Mouse (Mus musculus) kidney, embryonic 16.5 days (tissue): ENCODE results near the gene C2cd4c. TPM values are rescaled to one million over a fixed set of nuclear protein-coding genes. Genes with fewer than 3 reads are reported as not detected.

Experiments used
- ATAC-seq: fragments of 200-750 bp; cut with Nextera tagmentation; 2 replicates; pipeline ENCODE4 v1.8.0; 2017; ENCODE audit warnings: moderate TSS enrichment; ENCODE audit not compliant: low FRiP score, low TSS enrichment
- H3K27ac ChIP-seq: fragments of 300-500 bp; sonication (generic); 2 replicates; pipeline ENCODE4 v1.5.1; 2014; ENCODE audit warnings: low read length
- H3K27me3 ChIP-seq: fragments of 300-500 bp; sonication (generic); 2 replicates; pipeline ENCODE4 v1.6.1; 2014; ENCODE audit warnings: low read length, control low read depth, mixed read lengths; ENCODE audit not compliant: insufficient read depth
- H3K36me3 ChIP-seq: fragments of 300-500 bp; sonication (generic); 2 replicates; pipeline ENCODE4 v1.6.1; 2014; ENCODE audit warnings: low read length, control low read depth, mixed read lengths; ENCODE audit not compliant: insufficient read depth
- H3K4me1 ChIP-seq: fragments of 300-500 bp; sonication (generic); 2 replicates; pipeline ENCODE4 v1.6.1; 2014; ENCODE audit warnings: low read length, control low read depth, mixed read lengths; ENCODE audit not compliant: insufficient read depth
- H3K4me2 ChIP-seq: fragments of 300-500 bp; sonication (generic); replicated peaks from 2 replicates; pipeline ENCODE4 v1.6.1; 2014; ENCODE audit warnings: low read depth, low read length
- H3K4me3 ChIP-seq: fragments of 300-500 bp; sonication (generic); 2 replicates; pipeline ENCODE4 v1.5.1; 2014; ENCODE audit warnings: mild to moderate bottlenecking, low read length
- H3K9ac ChIP-seq: fragments of 300-500 bp; sonication (generic); replicated peaks from 2 replicates; pipeline ENCODE4 v1.6.1; 2014; ENCODE audit warnings: low read length
- H3K9me3 ChIP-seq: fragments of 300-500 bp; sonication (generic); 2 replicates; pipeline ENCODE4 v1.6.1; 2016; ENCODE audit warnings: low read length, control low read depth
- WGBS: fragments of 180-500 bp; shearing (Covaris S2); extraction: QIAGEN DNeasy Blood & Tissue Kit; methylation state at CpG from one replicate; pipeline ENCODE4 v1.1.7; 2014; 5-methylcytosine and 5-hydroxymethylcytosine counted together
- polyA plus RNA-seq: library from polyadenylated mRNA; unstranded; fragments of >200 nt; fragmentation: Nextera tagmentation; extraction: Ambion mirVana; gene quantifications from 2 replicates; pipeline ENCODE4 v1.2.1, GENCODE M21; 2015

Gene C2cd4c
- polyA plus RNA-seq, 1 experiment from 2014 or later: 0.04 TPM

DNA sequence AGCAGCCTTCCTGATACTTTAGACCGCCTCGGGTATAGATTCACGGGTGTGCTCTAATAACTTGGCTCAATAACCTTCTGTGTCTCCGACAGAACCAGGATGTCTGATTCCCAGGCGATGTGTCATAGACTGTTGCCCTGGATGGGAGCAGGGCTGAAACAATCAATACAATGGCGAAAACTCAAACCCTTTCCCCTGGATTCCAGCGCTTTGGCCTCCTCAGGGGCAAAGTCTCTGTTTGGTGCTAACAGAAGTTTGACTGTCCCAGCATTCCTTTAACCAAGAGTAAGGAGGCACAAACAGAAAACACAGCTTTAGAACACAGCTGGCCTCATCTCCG lies 18.3 kb downstream of the C2cd4c start:
- ATAC-seq: no peak
- no peak overlapping the region for H3K27ac ChIP-seq
- H3K27me3 ChIP-seq: no peaks in the 10 kb centered on the region; the same call in 1 of the 2 replicates
- H3K9ac ChIP-seq: no peak overlapping the region
- no peaks in the 10 kb centered on the region for H3K36me3 ChIP-seq
- no peak overlapping the region for H3K4me2 ChIP-seq
- H3K9me3 ChIP-seq: no peaks in the 10 kb centered on the region
- no peak overlapping the region for H3K4me3 ChIP-seq
- no peaks in the 10 kb centered on the region for H3K4me1 ChIP-seq
- 54% methylated on average over 8 of the region's 8 CpGs for WGBS

DNA sequence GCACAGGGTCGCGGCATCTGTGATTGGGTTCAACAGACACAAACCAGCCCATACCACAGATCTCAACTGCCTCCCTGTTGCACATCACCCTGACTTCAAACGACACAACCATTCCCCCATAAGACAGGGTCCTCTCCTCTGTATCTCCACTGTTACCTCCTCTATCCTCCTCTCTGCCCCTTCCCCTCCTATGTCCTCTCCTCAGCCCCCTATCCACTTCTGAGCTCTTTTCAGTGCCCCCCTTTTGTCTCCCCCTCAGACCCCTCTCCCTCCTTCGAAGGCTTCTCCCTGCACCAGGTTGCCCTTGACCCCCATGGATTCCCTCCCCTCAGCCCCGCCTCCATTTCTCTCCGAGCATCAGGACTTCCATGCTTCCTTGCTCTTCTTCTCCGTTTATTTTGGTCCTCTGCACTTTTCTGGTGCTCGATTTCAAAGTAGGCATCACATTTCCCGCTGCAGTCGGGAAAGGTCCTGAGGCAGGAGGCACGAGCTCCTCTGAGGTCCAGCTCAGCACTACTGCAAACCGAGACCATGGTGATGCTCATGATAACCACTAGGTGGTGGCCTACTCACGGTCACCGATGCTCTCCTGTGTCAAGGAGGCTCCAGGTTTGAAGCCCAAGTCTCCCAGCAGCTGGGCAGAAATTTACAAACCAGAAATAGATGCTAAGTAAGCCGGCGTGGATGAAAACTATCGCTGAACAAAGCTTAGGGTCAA lies 18.8 kb downstream of the C2cd4c start:
- WGBS: 15% methylated on average over 17 of the region's 17 CpGs
- H3K36me3 ChIP-seq: no peaks in the 10 kb centered on the region
- H3K4me1 ChIP-seq: no peaks in the 10 kb centered on the region
- ATAC-seq: peak; percentile 91; the same call in 1 of the 2 replicates
- H3K9ac ChIP-seq: no peak overlapping the region
- H3K9me3 ChIP-seq: no peaks in the 10 kb centered on the region
- no peak overlapping the region for H3K4me2 ChIP-seq
- no peaks in the 10 kb centered on the region; the same call in 1 of the 2 replicates for H3K27me3 ChIP-seq
- H3K4me3 ChIP-seq: no peak overlapping the region
- no peak overlapping the region for H3K27ac ChIP-seq

DNA sequence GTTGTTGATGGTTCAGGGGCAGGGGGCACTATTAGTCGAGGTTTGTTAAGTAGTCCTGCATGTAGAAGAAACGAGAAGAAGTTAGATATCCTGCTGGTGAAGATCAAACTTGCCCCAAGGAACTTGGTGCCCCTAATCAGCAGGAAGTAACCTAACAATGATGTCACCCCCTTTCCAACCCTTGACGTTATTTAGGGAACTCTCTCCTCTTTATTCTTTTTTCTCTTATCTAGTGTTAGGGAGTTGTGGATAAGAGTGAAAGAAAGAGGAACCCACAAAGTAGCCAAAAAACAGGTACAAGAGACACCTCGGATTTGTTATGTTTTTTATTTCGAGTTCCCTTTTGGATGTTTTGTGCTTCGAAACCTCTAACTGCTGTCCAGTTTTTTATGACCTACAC lies 19.7 kb downstream of the C2cd4c start:
- Histone ChIP-seq H3K4me3 (no peak overlapping the region), H3K9ac (no peak overlapping the region), H3K27ac (no peak overlapping the region), H3K36me3 (no peaks in the 10 kb centered on the region), H3K27me3 (no peaks in the 10 kb centered on the region; the same call in 1 of the 2 replicates), H3K4me1 (no peaks in the 10 kb centered on the region), H3K4me2 (no peak overlapping the region), H3K9me3 (no peaks in the 10 kb centered on the region)
- no peak for ATAC-seq
- 50% methylated on average over 6 of the region's 6 CpGs for WGBS

DNA sequence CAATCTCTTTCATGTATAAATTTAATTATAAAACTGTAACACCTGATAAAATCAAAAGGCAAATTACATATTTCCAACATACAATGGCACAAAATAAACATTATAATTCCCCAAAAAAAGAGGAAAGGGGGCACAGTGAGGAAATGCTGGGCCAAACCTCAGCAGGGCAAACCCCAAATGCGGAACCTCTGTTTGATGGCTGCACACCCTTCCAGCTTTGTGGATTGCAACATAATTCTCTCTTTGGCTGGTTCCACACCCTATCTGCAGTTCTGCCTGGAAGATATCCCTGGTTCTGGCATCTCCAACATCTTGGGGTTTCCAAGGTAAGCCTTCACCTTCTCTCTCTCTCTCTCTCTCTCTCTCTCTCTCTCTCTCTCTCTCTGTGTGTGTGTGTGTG lies 23.1 kb downstream of the C2cd4c start:
- Histone ChIP-seq H3K4me2 (no peak overlapping the region), H3K9ac (no peak overlapping the region), H3K27ac (no peak overlapping the region), H3K27me3 (no peaks in the 10 kb centered on the region), H3K9me3 (no peaks in the 10 kb centered on the region), H3K4me3 (no peak overlapping the region), H3K36me3 (no peaks in the 10 kb centered on the region), H3K4me1 (no peaks in the 10 kb centered on the region)
- no peak for ATAC-seq
- 96% methylated on average over 1 of the region's 1 CpGs for WGBS

DNA sequence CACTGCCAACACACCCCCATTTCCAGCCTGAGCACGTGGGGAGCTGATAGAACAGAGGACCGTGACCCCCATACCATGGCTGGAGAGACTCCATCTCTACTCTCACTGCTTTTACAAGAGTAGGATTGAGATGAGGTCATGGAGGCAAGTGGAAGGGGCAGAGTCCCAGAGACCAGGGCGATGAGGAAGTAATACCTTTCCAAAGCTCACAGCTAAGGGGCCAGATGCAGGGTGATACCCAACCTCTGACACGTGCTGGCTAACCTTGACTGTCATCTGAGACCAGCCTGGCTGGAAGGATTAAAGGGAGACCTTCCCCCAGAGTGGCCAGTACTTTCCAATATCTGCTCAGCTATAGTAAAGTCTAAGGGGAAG lies 26.1 kb downstream of the C2cd4c start:
- WGBS: 65% methylated on average over 4 of the region's 4 CpGs

DNA sequence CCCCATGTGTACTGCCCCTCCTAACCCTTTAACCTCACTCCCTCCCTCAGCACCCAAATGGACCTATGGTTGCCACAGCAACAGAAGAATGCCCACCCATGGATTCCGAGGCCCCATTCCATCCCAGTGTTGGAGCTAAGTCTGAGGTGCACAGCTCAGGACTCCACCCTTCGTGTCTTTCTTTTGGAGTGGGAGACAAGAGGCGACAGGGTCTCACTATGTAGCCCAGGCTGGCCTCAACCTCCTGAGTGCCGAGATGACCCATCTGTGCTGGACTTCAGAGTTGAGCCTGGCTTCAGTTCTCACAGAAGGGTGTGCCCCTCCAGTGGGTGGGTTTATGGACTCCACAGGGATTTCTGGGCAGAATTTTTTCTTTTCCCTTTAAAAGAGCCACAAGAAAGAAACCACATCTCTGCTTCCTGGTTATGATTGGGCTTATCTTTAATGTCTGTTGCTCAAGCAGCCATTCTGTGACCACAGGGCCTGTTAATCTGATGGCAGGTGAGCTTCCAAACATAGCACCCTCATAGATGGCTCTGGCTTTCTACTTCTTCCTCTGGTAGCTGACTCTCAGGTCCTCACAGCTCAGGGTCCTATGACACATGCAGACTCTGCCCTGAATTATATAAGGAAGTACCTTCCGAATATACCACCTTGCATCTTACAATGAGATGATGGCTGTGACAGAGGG lies 26.6 kb downstream of the C2cd4c start, which contains the start of gene Theg:
Theg (minus strand) TSS at position 271 of the 691 bp plus-strand sequence.
- no peaks in the 10 kb centered on the region for H3K4me1 ChIP-seq
- no peak within 1 kb of the TSS for H3K4me3 ChIP-seq
- no peaks in the 10 kb centered on the region for H3K36me3 ChIP-seq
- WGBS: 85% methylated on average over 5 of the region's 5 CpGs
- H3K4me2 ChIP-seq: no peak within 1 kb of the TSS
- no peak within 1 kb of the TSS for H3K9ac ChIP-seq
- no peak for ATAC-seq
- no peak within 1 kb of the TSS for H3K27ac ChIP-seq
- no peaks in the 10 kb centered on the region for H3K27me3 ChIP-seq
- H3K9me3 ChIP-seq: no peaks in the 10 kb centered on the region

More for the DNA sequence above, 26.1 kb downstream of the C2cd4c start:
- H3K27me3 ChIP-seq: no peaks in the 10 kb centered on the region
- no peaks in the 10 kb centered on the region for H3K9me3 ChIP-seq
- no peaks in the 10 kb centered on the region for H3K36me3 ChIP-seq
- no peaks in the 10 kb centered on the region for H3K4me1 ChIP-seq
- no peak overlapping the region for H3K4me3 ChIP-seq
- H3K27ac ChIP-seq: no peak overlapping the region
- no peak overlapping the region for H3K9ac ChIP-seq
- H3K4me2 ChIP-seq: no peak overlapping the region
- no peak for ATAC-seq

DNA sequence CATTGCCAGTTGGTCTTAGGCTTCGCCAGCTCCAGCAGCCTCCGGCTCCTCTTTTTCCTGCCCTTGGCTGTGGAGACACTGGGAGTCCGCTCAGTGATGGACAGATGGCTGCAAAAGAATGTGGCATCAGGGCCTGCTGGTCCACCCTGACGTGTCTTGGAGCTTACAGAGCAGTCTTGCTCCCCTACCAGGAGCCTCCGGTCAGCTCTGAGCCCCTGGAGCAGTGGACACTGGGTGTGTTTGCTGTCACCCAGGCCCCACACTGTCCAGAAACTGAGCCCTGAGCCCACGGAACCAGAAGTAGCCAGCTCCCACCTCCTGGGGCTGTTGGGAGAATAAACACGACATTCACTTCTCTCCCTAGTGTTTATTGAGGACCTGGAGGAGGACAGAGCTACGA lies 27.6 kb downstream of the C2cd4c start:
- 61% methylated on average over 8 of the region's 8 CpGs for WGBS
- no peak overlapping the region for H3K4me3 ChIP-seq
- H3K27ac ChIP-seq: no peak overlapping the region
- no peaks in the 10 kb centered on the region for H3K27me3 ChIP-seq
- no peak overlapping the region for H3K4me2 ChIP-seq
- no peaks in the 10 kb centered on the region for H3K4me1 ChIP-seq
- H3K36me3 ChIP-seq: no peaks in the 10 kb centered on the region
- no peak for ATAC-seq
- no peaks in the 10 kb centered on the region for H3K9me3 ChIP-seq
- no peak overlapping the region for H3K9ac ChIP-seq

DNA sequence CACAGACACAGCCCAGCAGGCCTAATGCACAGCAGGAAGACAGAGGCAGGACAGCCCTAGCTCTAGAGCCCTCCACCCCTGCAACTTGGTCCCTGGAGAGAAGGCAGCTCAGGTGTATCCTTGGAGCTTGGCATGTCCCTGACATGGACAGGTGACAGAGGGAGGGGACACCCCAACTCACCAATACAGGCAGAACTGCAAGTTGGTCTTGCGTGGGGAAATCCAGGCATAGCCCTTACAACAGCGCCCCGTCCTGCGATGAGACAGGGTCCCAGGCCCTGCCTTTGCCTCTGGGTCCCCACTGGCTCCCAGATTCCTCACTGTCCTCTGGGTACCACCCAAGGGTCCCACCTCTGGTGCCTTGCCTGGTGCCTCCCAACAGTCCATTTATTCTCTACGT lies 28.1 kb downstream of the C2cd4c start:
- 82% methylated on average over 5 of the region's 5 CpGs for WGBS
- ATAC-seq: no peak

DNA sequence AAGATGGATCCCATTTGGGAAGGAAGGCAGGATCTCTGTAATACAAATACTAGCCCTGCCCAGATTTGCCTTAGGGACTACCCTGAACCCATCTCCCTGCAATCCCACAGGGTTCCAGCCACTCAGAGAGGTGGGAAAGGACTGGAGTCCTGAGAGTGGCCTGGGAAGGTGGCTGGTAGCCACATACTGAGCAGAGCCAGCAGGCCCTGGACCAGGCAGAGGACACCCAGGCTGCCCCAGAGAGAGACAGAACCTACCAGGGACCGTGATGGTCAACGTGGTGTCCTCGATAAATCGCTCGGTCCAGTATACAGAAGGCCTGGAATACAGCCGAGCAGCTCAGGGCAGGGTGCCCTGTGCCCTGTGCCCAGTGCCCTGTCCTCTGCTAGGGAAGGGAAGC lies 28.7 kb downstream of the C2cd4c start:
- H3K4me3 ChIP-seq: no peak overlapping the region
- no peaks in the 10 kb centered on the region for H3K4me1 ChIP-seq
- no peak overlapping the region for H3K9ac ChIP-seq
- no peaks in the 10 kb centered on the region for H3K9me3 ChIP-seq
- no peaks in the 10 kb centered on the region for H3K27me3 ChIP-seq
- H3K36me3 ChIP-seq: no peaks in the 10 kb centered on the region
- WGBS: 86% methylated on average over 6 of the region's 6 CpGs
- no peak overlapping the region for H3K4me2 ChIP-seq
- ATAC-seq: no peak
- H3K27ac ChIP-seq: no peak overlapping the region

More for the DNA sequence above, 28.1 kb downstream of the C2cd4c start:
- Histone ChIP-seq H3K4me2 (no peak overlapping the region), H3K9ac (no peak overlapping the region), H3K27me3 (no peaks in the 10 kb centered on the region), H3K36me3 (no peaks in the 10 kb centered on the region), H3K27ac (no peak overlapping the region), H3K4me3 (no peak overlapping the region), H3K4me1 (no peaks in the 10 kb centered on the region), H3K9me3 (no peaks in the 10 kb centered on the region)

DNA sequence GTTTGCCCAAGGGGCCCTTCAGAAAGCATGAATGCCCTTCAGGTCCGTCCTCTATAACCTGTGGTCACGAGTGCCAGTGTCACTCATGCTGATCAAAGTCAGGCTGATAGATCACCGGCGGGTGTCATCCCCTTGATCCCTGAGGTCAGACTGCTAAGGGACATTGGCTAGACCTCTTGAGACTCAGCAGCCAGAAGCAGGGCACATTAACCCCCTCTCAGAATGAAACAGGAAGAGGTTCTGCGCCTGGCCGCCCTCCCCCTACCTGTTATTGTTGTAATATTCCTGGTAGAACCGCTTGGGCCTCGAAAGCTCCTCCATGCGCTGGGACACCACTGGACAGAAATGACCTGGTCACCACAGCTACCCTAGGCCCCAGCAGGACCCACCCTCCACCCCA lies 29.4 kb downstream of the C2cd4c start:
- H3K36me3 ChIP-seq: no peaks in the 10 kb centered on the region
- H3K9ac ChIP-seq: no peak overlapping the region
- no peak overlapping the region for H3K4me3 ChIP-seq
- H3K27ac ChIP-seq: no peak overlapping the region
- no peak for ATAC-seq
- no peaks in the 10 kb centered on the region for H3K4me1 ChIP-seq
- no peaks in the 10 kb centered on the region for H3K9me3 ChIP-seq
- no peak overlapping the region for H3K4me2 ChIP-seq
- H3K27me3 ChIP-seq: no peaks in the 10 kb centered on the region; the same call in 1 of the 2 replicates
- 72% methylated on average over 9 of the region's 9 CpGs for WGBS
